Mouse (Mus musculus) right cerebral cortex, postnatal 36 days (tissue): ENCODE measurements at regions not wholly inside any gene's neighbourhood (a gene's known extent, or its start where the extent isn't known, plus 50 kb on each side); places are given as distances from the start of the nearest gene placed in this dataset.

Experiments used
- DNase-seq, 2 experiments: peaks; one replicate each; pipeline ENCODE4 v3.0.0; 2022; ENCODE audit warnings: low spot score in 2 of 2, mixed read lengths in 1 of 2

DNA sequence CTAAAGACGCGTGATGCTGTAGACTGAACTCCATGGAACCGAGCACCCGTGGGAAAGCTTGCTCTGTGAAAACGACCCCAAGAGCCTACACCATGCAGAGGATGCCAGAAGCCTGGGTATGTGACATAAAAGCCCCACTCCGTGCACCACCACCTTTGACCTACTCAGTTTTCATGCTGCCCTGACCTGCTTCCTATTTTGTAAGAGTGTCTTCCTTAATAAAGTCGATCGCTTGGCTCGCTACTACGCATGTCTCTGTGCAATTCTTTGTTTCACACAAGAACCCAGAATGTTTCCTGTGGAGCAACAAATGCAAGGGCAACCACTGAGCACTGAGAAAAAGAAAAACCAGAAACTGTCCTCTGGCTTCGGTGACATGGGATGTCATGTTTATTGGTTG, 60.5 kb downstream of the Sec61b start:
- no peak for DNase-seq

DNA sequence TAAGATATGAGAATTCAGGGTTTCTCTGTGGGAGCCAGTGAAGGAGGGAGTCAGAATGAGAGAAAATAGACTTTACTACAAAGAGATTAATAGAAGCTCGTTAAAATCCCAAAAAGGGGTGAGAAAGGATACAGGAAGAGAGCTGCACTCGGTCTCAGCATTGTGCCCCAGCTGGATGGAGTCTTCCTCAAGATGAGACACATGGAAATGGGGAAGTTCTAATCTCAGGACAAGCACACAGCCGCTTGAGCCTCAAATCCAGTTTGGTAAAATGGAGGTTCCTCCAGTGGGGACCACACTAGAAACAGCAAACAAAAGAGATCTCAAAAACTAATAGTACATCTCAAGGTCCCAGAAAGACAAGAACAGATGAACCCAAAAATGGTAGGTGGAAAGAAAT, 93.2 kb downstream of the Sec61b start:
- no peak for DNase-seq

DNA sequence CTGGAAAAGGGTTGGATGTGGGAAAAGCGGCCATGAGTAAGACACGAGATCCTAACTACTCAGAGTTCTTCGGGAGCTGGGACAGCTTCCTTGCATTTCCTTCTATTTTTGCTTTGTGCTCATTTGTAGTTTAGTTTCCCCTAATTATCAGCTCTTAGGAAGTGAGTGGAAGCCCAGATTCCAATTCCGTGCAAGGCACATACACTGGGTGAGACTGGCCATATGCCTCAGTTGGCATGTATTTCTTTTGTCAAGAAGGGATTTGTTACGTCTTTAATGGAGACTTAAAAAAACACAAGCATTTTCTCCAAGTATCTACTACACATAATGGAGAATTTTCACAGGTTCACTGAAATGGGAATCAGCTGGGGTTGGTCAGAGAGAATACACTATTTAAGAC, 96.4 kb downstream of the Sec61b start:
- DNase-seq, result no peak

DNA sequence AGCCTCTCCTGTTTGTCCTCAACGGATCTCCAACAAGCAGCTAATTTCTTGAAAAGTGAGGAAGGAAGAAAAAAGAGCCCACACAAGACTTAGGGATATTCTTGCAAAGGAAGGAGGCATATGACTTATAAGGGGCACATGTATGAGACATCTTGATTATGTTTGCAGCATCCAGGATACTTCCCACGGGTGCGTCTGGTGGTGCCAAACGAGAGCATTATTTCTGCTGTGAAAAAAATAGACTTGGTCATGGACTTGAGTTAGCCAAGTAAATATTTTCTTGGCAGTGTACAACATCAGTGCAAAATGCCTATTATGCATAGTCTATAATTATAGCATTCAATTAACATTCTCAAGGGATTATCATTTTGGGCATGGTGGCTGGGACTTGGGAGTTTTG, 101.6 kb downstream of the Sec61b start:
- no peak for DNase-seq

DNA sequence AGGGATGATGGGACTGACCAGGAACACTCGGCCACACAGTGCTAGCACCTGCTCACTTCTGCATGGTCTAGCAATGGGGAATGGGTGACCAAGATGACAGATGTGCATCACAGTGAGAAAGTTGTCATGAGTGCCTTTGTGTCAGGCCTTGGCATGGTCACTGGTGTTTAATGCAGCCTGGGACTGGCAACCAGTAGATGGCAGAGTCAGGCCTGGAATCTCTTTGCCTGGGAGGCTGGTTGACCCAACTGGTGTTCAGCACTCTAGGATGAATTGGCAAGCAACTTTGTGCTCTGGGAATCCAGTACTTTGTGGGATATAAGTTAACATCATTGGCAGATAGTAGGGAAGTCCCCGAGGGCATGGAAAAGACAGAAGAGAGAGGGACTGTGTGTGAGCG, 103.0 kb downstream of the Sec61b start:
- DNase-seq, result peak in 1 of 2 experiments; percentile 7

DNA sequence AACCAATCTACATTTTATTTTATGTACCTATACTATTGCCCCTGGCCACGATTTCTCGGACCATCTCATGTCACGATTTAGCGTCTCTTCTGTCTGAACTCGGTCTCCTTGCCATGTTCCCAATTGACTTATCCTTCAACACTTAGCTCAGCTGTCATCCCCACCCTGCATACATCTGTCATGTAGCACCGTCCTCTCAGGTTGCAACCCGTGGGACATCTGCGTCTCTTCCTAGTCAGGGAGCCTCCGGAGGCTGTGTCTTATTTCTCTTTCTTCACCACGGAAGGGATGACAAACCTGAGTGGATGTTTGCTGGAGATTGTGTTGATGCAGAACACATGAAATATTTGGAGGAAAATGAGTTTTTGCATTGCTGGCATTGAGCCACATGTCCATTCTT, 104.2 kb downstream of the Sec61b start:
- DNase-seq, result no peak

DNA sequence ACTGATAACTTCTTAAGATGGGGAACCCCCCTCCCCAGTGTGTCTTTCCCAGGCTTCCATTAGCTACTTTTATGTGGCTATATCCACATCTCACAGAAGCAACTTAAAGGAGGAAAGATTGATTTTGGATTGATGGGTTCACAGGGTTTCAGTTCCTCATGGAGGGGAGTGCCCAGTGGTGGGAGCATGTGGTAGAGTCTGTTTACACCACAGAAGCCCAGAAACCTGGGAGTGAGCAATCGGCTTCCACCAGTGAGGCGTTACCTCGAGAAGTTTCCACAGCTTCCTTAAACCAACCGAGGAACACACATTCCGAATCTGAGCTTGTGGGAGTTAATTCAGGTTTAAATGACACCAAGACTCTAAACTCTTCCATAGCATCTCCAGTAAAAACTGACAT, 106.1 kb downstream of the Sec61b start:
- no peak for DNase-seq

DNA sequence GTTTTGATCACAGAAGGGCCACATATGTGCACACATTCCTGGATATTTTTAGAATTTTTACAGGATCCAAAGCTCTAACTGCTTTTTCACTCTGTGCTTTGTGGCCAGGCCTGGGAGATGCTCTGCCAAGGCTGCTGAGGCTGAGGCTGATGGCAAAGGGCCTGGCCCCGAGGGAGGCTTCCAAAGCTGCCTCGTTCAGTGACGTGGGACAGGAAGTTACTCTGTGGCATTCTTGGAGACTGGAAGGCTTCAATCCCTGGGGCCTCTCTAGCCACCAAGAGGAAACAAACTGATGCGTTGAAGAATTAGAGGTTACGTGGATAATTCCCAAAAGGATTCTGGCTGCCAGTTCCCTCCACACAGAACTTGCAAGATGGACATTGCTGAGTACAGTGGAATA, 112.8 kb downstream of the Sec61b start:
- no peak for DNase-seq

DNA sequence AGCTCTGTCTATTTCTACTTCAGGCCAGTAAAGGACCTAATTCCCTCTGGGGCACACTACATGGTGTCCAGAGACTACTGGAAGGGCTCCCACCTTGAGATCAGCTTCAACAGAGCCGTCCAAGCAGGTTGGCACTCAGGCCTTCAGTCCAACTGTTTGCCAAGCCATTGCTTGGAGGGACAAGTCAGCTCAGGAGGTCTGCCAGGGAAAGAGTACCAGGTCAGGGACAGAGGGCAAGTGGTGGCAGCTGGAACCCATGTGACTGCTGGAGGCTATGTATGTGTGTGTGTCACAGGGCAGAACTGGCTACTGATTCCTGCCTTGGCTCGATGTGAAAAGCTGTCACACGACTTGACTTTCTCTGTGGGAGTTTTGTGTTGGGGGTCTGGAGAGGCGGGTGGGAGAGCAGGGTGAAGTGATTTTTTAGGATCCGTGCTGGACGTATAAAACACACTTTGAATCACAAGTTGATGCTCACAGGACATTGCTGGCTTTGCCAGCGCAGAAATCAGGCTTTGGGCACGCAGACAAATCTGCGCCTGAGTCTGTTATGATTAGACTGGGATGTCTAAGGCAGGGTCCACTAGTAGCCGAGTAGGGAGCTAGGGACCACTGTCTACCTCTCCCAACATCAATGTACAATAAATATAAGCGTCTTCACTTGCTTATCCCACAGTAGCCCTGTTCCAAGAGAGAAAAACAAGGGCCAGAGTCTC, 118.0 kb downstream of the Sec61b start:
- no peak for DNase-seq

DNA sequence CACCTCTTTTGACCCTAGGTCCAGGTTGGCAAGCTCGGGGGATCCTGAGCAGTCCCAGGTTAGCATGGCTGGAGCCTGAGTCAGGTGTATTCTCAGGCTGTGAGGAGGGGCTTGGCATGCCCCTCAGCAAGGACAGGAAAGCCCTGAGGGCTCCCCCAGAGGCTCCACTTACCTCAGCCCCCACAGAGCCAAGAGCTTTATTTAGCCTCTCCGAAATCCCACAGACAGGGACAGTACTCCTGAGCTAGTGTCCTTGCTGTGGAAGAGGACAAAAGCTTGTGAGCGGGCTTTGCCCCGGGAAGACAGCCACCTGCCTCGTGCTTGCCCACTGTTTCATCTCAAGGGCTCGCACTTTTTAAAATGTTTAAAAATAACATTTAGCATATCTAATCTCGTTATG, 118.7 kb downstream of the Sec61b start:
- no peak for DNase-seq

DNA sequence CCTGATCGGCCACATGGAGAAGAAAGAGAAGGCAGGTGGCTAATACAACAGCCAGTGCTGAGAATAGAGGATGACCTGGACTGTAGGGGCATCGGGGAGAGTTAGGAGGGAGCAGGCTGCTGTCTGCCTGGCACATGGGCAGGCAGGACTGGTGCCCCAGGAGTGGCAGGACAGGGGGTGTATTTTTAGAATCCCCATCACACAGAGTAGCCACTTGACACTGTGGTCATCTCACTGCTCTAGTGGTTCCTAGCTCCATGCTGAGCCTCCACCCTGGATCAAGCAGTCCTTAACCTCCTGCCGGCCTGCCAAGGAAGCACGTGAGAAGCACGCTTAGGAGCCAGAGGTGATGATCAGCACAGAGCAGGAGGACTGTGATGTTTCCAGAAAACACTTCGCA, 119.7 kb downstream of the Sec61b start:
- no peak for DNase-seq

DNA sequence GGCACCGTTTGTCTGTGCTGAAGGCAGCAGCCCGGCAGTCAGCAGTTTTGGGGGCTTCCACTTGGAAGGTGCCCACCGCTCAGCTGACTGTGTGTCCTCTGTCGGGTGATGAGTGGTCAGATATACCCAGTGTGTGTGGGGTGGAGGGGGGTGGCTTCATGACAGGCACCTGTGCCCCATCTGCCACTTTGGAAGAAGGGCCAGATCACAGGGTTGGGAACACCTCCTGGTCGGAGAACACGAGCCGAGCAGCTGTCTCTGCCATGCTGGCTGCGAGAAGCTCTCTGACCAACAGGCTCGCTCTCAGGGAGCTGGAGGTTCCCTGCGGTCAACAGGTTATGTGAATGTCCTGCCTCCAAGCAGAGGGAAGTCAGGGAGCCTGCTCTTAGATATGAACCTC, 121.4 kb downstream of the Sec61b start:
- DNase-seq, result no peak

DNA sequence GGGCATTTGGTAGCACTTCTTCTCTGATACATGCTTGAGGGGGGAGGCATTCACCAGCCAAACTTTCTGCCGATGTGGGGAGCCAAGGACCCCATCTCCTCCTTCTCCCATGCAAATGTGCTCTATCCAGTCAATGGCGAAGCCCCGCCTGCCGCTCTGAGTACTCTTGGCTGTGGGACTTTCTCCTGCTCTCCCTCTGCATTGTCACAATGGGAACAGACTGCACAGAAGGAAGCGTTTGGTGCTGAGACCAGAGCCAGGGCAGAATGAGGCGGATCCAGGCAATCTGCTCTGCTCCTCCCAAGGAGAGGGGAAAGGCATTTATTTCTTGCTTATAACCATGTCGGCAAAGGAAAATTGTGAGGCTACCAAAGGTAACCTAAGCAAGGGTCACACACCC, 123.1 kb downstream of the Sec61b start:
- no peak for DNase-seq

DNA sequence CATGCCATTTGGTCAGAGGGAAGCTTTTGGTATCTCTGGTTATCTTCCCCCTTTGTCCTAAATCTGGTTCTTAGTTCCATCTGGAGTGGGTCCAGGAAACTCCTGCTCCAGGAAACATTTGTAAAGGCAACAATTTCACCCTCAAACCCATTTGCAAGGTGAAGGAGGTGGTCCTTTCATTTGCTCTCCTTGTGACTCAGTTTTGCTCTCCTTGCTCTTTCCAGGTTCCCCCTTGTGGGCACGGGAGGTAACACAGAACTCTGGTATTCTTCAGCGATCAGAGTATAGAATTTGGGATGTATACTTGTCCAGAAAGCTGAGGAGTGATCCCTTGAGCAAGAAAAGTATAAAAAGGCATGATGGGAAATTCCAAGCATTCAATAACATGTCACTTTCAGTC, 123.8 kb downstream of the Sec61b start:
- no peak for DNase-seq

DNA sequence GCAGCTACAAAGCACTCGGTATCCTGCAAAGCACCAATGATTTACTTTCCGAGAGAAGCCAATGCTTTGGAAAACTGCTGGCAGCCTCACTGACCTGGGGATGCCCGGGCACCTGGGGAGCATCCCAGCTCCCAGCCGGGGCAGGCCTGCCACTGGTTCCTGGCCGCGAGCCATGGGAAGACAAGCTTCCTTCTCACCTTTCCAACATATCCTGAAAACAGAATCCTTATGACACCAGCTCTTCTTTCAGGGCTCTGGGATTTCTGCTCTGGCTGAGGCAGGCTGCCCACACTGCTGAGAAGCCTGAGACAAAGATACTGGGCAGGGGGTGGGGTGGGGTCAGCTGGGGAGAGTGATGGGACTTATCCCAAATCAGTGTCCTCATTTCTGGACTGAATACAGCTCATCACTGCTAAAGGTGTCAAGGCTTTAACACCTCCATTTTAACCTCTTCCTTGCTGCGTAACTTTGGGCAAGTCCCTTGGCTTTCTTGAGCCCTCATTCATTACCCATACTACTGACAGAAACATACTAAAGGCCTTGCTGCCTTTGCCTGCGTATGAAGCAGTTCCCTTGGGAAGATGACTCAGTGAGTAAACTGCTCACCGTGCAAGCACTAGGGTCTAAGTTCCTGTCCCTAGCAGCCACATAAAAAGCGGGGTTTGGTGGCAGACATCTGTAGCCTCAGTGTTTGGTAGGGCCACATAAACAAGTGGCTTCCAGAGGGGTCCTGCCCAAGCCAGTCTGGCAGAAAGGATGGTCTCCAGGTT, 127.0 kb downstream of the Sec61b start:
- DNase-seq, result no peak

DNA sequence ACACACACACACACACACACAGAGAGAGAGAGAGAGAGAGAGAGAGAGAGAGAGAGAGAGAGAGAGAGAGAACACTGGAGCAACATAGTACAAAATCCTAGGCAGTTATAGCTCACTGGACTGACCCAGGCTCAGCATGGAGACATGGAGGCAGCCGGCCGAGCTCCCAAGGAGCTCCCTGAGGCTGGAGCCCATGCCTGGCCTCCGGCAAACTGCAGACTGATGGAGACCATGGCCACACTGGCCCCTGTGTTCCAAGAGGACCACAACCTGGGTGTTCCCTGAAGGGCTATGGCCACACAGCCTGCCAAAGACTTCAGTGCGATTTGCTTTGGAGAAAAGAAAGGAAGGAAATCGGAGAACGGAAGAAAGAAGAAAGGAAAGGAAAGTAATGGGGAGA, 128.9 kb downstream of the Sec61b start:
- no peak for DNase-seq

DNA sequence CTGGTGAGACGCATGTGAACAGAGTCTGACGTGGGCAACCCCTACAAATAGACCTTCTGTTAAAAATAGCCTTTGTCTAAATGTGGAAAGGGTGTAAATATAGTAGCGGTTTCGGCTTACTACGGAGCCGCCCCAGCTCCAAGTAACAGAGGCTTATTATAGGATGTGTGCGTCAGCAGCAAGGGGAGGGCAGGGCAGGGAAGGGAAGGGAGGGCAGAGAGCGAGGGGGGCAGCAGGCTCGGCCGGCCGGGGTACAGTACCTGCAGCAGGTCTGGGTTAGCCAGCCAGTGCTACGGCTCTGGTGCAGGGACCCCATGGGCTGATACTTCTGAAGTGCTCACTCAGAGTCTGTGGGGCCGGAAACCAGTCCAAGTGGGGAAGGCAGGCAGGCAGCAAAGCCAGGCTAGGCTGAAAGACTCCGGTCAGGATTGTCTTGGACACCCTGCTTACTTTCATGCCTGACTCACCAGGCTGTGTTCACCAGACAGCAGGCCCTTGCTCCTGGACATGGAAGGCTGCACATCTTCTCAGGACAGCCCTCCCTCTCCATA, 129.5 kb downstream of the Sec61b start:
- peak in 1 of 2 experiments; percentile 64 for DNase-seq

DNA sequence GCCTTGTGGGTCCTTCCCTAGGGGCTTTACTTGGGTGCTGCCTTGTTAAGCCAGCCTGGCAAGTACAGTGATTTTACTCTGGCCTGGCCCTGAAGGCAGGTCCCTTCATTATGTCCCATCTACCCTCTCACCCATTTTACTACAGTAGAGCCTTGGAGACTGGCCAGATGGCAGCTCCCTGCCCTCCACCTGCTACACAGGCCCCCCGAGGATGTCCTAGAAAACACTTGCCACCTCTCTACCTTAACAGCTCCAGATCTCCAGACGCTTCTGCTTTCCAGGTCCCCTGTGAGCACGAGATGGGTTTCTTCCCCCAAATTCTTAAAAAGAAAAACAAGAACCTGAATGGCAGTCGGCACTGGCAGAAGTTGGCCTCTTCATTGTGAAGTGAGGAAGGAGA, 131.2 kb downstream of the Sec61b start:
- DNase-seq, result no peak

DNA sequence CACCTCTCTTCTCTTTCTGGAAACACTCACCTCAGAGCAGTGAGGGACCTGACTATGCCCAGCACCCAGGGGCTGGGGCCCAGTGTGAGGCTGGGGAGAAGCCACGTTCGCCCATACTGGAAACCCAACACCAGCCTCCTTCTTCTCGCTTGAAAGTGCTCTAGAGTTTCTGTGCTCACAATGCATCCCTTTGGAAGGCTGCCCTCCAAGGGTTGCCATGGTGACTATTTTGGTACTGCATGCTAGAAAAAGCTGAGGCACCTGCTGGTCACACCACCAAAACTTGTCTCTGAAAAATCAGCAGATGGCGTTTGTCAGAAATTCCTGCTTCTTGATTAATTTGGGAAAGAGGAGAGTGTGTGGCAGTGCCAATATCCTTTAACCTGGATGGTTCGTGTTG, 134.2 kb downstream of the Sec61b start:
- peak; percentile 86 to 91 for DNase-seq

DNA sequence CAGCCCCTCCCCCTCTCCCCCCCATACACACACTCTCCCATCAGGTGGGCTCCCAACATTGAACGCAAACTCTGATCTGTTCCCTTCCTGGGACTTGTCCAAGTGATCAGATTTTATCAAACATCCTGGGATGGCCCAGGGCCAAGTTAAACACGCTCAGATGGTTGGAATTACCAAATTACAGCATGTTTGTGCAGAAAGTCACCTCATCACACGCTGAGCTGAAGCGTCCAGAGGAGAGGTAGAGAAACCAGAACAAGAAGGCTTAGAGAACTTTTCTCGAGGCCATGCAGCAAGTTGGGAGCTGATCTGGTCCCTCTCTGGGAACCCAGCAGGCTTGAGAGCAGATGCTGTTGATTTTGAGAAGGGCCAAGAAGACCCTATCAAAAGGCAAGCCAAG, 136.5 kb downstream of the Sec61b start:
- DNase-seq, result no peak

DNA sequence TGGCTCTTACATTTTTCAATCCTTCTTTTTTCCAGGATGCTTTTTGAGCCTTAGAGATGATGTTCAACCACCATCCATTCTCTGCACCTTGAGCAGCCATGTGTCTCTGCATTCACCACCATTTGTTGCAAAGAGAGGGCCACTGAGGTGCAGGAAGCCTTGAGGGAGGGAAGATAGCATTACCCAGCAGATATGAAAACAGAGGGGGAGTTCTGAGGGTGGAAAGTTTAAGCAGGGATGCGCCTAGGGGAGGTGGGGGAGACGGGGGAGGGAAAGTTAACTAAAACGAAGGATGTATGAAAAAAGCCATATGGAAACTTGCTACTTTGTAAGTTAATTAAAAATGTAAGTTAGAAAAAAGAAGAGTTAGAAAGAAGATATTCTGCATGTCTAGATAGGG, 142.1 kb downstream of the Sec61b start:
- no peak for DNase-seq

DNA sequence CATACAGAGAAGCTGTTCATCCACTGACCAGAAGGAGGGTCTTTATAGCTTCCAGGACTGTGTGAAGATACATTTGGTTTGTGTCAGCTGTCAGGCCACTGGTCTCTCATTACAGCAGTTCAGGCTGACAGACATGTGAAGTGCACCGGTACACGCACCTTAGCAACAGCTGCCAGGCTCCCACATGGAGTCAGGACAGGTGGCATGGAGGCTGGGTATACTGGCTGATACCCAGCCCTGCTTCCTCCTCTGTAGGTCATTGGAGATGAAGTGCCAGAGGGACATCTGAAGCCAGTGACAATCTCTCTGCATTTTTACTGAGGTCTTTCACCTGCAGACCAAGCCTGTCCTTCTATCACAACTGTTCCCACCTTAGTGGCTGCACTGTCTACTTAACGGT, 146.2 kb downstream of the Sec61b start:
- DNase-seq, result no peak
